Mouse (Mus musculus): ENCODE data around the gene Abcc4.
A peak's percentile ranks its signal among the peaks of the same experiment; 100 is the strongest.

Abcc4 gene

DNA sequence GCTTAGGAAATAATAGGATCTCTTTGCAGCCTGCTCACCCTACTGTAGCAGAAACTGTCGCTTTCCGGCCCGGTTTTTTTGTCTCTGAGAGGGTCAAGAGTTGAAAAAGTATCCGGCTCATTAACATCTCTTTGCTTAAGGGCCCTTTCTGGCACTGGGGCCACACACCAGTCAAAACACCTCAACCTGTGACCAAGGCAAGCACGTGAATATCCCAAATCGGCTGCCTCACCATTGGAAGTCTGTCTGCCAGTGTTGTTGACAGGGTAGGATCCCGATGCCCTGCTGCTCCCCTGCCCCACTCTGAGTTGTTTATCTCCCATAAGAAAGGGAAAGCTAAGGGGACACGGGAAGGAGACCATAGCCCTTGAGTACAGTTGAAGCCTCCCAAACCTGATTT, 7.8 kb upstream of the Abcc4 start:
- no peak for ATAC-seq (ENCODE audit: insufficient number of reproducible peaks, low FRiP score, low TSS enrichment)

DNA sequence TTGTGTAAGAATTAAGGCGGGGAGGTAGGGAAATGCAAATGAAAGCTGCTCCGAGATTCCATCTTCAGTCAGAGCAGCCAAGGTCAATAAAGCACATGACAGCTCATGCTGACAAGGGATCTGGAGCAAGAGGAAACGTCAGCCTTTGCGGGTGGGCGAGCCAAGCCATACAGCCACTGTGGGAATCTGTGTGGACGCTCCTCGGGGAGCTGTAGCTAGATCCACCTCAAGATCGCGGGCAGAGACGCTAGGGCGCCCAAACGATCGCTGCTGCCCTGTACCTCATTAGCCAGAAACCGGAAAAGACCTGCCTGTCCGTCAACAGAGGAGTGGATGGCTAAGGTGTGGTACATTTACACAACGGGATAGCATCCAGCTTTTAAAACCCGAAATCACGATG, 7.4 kb upstream of the Abcc4 start:
- ATAC-seq (ENCODE audit: insufficient number of reproducible peaks, low FRiP score, low TSS enrichment) = peak; percentile 71

DNA sequence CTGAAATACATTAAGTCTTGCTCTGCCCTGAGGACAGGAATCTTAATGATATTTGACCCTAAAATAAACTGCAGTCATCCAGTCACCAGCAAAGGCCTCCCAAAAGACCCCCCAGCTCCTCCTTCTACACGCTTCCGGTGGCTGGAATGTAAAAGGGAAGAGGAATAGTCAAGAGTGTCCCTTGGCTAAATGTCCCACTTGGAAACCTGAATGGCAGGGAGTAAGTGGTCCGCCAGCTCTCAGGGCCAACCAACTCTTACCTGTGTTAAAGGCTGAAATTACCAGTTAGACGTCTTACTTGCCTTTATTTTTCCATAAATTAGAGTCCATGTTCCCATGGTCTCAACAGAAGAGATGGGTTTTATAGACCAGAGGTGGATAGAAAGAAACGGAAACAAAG, 6.9 kb upstream of the Abcc4 start:
- ATAC-seq (ENCODE audit: insufficient number of reproducible peaks, low FRiP score, low TSS enrichment) = no peak

DNA sequence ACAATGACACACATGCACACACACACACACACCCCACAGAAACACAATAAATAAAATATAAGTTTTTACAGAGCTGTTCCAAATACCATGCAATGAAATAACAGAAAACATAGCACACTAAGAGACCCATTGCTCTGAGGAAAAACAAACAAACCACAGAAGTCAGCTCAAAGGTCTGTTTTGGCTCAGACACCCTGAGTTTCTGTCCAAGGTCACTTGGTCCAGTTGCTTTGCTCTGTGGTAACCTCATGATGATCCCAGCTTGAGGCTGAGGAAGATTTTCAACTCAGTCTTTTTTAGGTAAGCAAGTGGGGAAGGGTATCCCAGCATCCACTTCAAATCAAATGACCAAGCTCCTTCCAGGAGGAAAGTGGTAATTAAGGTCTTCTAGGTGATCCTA, 4.9 kb upstream of the Abcc4 start:
- ATAC-seq (ENCODE audit: insufficient number of reproducible peaks, low FRiP score, low TSS enrichment) = no peak

DNA sequence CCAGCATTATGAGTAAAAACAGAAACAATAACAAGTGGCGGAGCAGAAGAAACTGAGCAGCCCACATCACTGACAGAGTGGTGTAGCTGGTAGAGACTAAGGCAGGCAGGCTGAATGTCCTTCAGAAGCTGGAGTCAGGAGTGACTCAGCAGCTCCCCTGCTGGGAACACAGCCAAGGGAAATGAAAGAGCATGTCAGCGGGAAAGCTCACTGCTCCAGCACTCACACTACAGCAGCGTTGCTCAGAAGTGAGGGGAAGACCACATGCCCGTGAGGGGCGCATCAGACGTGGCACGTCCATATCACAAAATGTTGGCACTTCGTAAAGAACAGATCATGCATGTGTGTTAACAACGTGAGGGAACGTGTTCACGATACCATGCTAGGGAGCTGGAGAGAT, 3.7 kb upstream of the Abcc4 start:
- ATAC-seq (ENCODE audit: insufficient number of reproducible peaks, low FRiP score, low TSS enrichment) = peak; percentile 57

GRCm38 (mm10) chr14:118708126-118708525, 2.1 kb upstream of the Abcc4 start:
- no peak for ATAC-seq (ENCODE audit: insufficient number of reproducible peaks, low FRiP score, low TSS enrichment)

GRCm38 (mm10) chr14:118706962-118707361, 943 bp upstream of the Abcc4 start:
- ATAC-seq (ENCODE audit: insufficient number of reproducible peaks, low FRiP score, low TSS enrichment) = no peak

DNA sequence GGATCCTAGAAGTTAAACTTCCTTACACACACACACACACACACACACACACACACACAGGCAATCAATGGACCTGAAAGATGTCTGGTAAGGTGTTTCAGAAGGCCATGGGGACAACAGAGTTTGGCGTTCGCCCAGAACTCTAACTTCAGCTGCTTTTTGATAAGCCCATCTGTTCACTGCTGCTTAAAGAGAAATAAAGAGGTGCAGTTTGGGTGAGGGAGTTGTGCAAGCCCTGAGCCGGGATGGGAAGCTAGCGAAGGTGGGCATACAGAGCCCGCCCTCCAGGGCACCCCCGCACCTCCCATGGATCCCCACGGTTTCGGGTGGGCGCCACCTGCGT, 583 bp downstream of the Abcc4 start:
- no peak for ATAC-seq (ENCODE audit: insufficient number of reproducible peaks, low FRiP score, low TSS enrichment)

DNA sequence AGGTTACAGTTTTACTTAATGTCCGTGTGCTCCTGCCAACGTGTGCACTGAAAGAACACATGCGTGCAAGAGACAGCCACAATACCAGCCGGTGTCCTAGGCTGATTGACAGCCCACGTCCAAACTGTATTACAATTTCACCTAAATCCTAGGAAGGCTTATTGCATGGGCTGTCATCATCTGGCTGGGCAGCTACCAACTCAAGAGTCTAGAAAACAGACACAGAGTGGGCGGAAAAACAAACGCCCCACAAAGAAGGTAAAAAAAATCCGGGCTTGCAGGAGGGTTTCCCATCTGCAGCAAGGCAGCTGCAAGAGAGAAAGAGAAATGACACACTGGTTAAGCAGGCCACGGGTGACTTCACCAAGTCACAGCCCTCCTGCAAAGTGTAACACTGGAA, 2.7 kb downstream of the Abcc4 start:
- no peak for ATAC-seq (ENCODE audit: insufficient number of reproducible peaks, low FRiP score, low TSS enrichment)

GRCm38 (mm10) chr14:118701991-118702608, 3.9 kb downstream of the Abcc4 start:
- ATAC-seq (ENCODE audit: insufficient number of reproducible peaks, low FRiP score, low TSS enrichment) = no peak

DNA sequence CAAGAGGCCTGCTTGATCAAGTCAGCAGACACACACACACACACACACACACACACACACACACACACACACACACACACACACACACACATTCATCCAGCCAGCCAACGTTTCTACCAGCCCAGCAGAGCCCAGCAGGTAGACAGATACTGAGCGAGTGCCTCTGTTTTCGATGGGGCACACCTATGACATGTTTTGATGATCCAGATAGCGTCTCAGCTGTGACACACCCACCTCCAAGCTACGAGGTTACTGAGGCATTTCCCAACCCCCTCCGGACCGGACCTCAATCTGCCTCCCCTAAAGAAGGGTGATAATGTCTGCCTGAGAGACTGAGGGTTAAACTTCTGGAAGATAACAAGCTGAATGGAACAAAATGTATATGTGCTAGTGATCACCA, 5.4 kb downstream of the Abcc4 start:
- no peak for ATAC-seq (ENCODE audit: insufficient number of reproducible peaks, low FRiP score, low TSS enrichment)

DNA sequence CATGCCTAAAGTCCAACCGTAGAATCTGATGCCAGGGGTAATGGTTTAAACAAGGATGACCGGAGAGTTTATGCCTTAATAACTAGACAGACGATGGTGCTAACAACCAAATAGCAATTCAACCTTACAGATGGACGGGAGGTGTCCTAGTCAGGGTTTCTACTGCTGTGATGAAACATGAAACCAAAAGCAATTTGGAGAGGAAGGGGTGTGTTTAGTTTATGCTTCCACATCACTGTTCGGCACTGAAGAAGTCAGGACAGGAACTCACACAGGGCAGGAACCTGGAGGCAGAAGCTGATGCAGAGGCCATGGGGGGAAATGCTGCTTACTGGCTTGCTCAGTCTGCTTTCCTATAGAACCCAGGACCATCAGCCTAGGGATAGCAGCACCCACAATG, 6.1 kb downstream of the Abcc4 start:
- no peak for ATAC-seq (ENCODE audit: insufficient number of reproducible peaks, low FRiP score, low TSS enrichment)

- no peak for ATAC-seq (ENCODE audit: insufficient number of reproducible peaks, low FRiP score, low TSS enrichment)
Observed at GRCm38 (mm10) chr14:118699508-118699907, 6.5 kb downstream of the Abcc4 start.

DNA sequence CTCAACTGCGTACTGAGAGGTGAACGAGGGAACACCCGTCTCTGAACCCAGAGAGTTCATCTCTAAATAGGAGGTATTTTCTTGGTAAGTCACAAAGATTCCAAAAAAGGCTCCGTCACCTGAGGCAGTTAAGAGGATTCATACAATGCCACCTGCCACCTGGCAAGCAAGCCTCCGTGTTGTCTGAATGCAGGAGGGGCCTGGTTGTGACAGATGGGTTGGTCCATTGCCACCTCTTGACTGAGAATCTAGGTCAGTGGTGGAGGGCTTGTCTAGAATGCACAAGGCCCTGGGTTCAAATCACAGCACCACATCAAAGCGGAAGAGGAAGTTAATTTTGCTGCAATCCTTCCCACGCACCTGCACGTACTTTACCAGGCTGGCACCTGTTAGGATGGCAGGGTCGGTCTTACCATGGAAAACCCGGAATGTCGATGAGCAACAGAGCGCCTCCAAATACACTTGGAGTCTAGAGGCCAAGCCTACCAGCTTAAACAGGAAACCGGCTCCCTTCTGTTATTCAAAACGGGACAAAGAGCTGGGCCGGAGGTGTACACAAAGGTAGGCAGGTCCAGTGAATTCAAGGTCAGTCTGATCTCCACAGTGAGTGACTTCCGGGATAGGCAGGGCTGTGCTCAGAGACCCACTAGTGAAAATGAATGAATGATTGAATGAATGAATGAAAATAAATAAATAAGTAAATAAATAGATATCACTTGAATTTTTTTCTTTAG, 9.3 kb downstream of the Abcc4 start:
- ATAC-seq (ENCODE audit: insufficient number of reproducible peaks, low FRiP score, low TSS enrichment) = no peak

DNA sequence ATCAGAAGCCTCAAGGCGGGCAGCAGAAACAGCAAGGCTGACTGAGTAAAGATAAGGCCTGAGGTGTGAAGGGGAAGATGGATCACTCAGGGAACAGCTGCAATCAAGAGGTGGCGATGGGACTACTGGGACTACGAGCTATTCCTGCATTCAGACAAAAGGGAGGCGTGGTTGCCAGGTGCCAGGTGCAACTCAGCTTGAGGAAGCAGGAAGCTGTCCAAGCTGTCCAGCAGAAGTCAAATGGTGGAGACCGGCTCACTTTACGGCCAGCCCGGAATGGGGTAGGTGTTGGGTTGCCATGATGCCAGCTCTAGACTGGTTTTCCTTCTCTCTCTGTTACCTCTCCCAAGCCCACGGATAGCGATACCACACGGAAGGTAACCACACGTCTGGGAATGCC, 10.2 kb downstream of the Abcc4 start:
- no peak for ATAC-seq (ENCODE audit: insufficient number of reproducible peaks, low FRiP score, low TSS enrichment)

DNA sequence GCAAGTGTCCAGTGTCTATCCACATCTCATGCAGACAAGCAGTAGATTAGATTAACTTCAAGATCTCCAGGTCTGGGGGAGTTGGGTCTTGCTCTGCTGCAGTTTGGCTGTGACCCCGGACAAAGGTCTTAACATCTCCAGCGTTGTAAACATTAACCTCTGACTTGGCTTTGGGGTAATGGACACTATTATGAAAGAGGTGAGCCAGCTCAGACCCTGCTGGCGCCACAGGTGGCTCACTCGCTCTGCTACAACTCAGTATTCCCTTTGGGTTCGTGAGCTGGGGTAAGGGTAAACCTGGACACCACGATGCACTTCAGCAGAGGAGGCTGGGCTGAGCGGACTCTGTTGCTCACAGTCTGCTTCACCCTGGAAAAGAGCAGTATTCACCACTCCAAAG, 11.7 kb downstream of the Abcc4 start:
- ATAC-seq (ENCODE audit: insufficient number of reproducible peaks, low FRiP score, low TSS enrichment) = no peak

- ATAC-seq (ENCODE audit: insufficient number of reproducible peaks, low FRiP score, low TSS enrichment) = no peak
Observed at GRCm38 (mm10) chr14:118691910-118692309, 14.1 kb downstream of the Abcc4 start.

GRCm38 (mm10) chr14:118691404-118691803, 14.6 kb downstream of the Abcc4 start:
- no peak for ATAC-seq (ENCODE audit: insufficient number of reproducible peaks, low FRiP score, low TSS enrichment)

GRCm38 (mm10) chr14:118690921-118691320, 15.1 kb downstream of the Abcc4 start:
- ATAC-seq (ENCODE audit: insufficient number of reproducible peaks, low FRiP score, low TSS enrichment) = no peak

GRCm38 (mm10) chr14:118690336-118690735, 15.7 kb downstream of the Abcc4 start:
- no peak for ATAC-seq (ENCODE audit: insufficient number of reproducible peaks, low FRiP score, low TSS enrichment)

DNA sequence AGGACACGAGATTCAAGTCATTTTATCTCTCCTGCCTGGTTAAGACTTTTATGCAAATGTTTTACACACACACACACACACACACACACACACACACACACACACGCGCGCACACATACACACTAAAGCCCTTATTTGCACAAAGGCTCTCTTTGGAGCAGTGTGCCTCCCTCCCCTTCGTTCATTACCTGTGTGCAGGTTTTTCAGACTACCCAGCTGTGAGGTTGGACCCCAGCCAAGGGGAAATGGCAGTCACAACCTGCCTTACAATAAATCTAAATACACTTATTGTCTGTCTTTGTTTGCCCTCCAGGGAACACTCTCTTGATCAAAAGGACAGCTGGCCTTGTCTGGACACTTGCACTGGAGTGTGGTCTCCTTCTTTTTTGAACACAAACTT, 17.4 kb downstream of the Abcc4 start:
- no peak for ATAC-seq (ENCODE audit: insufficient number of reproducible peaks, low FRiP score, low TSS enrichment)

- ATAC-seq (ENCODE audit: insufficient number of reproducible peaks, low FRiP score, low TSS enrichment) = no peak
Observed at GRCm38 (mm10) chr14:118686861-118687260, 19.2 kb downstream of the Abcc4 start.

Measured in cerebellum, adult (tissue).